Mouse (Mus musculus): ENCODE results near the gene Plekhm3. TPM values are rescaled to one million over a fixed set of nuclear protein-coding genes. Genes with fewer than 3 reads are reported as not detected.

Plekhm3 gene
- polyA plus RNA-seq, 1 experiment from 2014 or later, result 1.7 TPM

DNA sequence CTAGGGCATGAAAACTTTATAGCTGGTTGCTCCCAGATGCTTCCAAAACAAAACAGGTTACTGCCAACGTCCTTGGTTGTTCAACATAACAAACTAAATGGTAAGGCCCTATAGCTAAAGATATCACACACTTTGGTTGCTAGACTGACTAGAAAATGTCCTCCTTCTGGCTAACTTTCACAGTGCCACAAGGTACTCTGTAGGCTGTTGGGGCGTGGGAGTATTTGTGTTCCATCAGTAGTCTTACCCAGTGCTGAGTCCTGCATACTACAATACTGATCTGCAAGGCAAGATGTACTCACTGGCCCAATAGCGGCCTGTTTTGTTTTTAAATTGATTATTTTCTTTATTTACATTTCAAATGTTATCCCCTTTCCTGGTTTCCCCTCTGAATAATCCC lies 56.9 kb downstream of the Plekhm3 start:
- H3K36me3 ChIP-seq (replicated peaks), result no peaks in the 10 kb centered on the region
- no peaks in the 10 kb centered on the region for H3K4me1 ChIP-seq (replicated peaks)
- no peak overlapping the region for H3K9ac ChIP-seq
- no peaks in the 10 kb centered on the region for H3K9me3 ChIP-seq (replicated peaks)
- no peaks in the 10 kb centered on the region for H3K27me3 ChIP-seq
- no peak overlapping the region for H3K27ac ChIP-seq (replicated peaks)
- WGBS (ENCODE audit: insufficient replicate concordance), result 61% methylated on average over 3 of the region's 3 CpGs
- no peak overlapping the region for H3K4me3 ChIP-seq (replicated peaks)
- no peak overlapping the region for H3K4me2 ChIP-seq
- no peak for ATAC-seq (ENCODE audit: insufficient read depth)

DNA sequence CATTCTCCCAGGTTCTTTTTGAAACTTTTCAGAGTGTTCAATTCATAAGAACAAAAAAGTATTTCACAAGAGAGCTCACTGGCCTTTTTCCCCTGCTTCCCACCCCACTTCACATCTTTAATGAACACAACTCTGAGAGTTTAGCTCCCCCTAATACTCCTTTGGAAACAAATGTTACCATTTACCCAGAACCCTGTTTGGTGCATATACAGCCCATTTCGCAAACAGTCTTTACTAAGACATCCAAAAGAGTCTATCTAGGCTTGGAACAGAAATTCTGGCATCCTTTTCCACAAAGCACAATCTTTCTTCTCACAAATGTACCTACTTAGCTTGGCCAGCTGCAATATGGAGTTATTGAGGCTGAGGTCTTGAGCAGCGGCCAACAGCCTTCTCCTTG lies 59.1 kb downstream of the Plekhm3 start:
- no peaks in the 10 kb centered on the region for H3K27me3 ChIP-seq
- no peaks in the 10 kb centered on the region for H3K9me3 ChIP-seq (replicated peaks)
- no peak overlapping the region for H3K4me2 ChIP-seq
- WGBS (ENCODE audit: insufficient replicate concordance), result 80% methylated on average over 2 of the region's 2 CpGs
- no peak overlapping the region for H3K27ac ChIP-seq (replicated peaks)
- no peak overlapping the region for H3K9ac ChIP-seq
- no peak for ATAC-seq (ENCODE audit: insufficient read depth)
- no peak overlapping the region for H3K4me3 ChIP-seq (replicated peaks)
- H3K36me3 ChIP-seq (replicated peaks), result no peaks in the 10 kb centered on the region
- no peaks in the 10 kb centered on the region for H3K4me1 ChIP-seq (replicated peaks)

DNA sequence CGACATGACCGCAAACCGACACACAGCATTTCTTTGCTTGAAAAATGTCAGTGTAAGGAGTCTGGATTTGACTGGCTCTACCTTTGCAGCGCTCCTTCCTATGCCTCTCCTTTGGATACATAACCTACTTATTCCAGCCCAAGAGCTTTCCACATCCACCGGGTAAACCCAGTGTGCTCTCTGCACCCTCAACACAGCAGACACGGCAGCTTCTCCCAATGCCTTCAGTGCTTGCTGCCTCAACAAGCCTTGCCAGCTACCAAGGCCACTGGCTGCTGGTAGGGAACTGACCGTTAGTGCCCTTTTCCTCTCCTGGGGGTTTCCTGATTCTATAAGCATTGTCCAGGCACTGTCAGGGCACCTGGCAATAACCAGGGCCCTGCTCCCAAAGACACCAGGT lies 62.8 kb downstream of the Plekhm3 start:
- WGBS (ENCODE audit: insufficient replicate concordance), result 77% methylated on average over 7 of the region's 7 CpGs
- ATAC-seq (ENCODE audit: insufficient read depth), result no peak

DNA sequence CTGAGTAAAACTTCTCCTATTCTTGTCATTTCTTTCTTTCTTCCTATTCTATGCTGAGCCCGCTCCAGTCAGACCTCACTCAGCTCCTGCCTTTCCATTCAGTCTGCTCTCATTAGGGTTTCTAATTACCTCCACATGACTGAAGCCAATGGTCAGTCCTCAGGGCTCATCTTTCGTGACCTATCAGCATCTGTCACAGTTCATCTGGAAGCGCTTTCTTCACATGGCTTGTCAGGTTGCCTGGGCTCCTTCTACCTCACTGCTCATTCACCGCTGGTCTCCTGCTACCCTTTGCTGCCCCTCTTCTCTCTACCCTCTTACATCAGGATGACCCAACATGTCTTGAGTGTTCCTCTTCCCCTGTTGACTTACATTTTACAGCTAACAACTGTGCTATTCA lies 65.3 kb downstream of the Plekhm3 start:
- H3K36me3 ChIP-seq (replicated peaks), result no peaks in the 10 kb centered on the region
- no peaks in the 10 kb centered on the region for H3K9me3 ChIP-seq (replicated peaks)

More for the DNA sequence above, 62.8 kb downstream of the Plekhm3 start:
- H3K9ac ChIP-seq, result no peak overlapping the region
- H3K9me3 ChIP-seq (replicated peaks), result no peaks in the 10 kb centered on the region
- no peaks in the 10 kb centered on the region for H3K27me3 ChIP-seq
- no peaks in the 10 kb centered on the region for H3K36me3 ChIP-seq (replicated peaks)
- H3K27ac ChIP-seq (replicated peaks), result no peak overlapping the region
- H3K4me2 ChIP-seq, result no peak overlapping the region
- no peaks in the 10 kb centered on the region for H3K4me1 ChIP-seq (replicated peaks)
- H3K4me3 ChIP-seq (replicated peaks), result no peak overlapping the region

DNA sequence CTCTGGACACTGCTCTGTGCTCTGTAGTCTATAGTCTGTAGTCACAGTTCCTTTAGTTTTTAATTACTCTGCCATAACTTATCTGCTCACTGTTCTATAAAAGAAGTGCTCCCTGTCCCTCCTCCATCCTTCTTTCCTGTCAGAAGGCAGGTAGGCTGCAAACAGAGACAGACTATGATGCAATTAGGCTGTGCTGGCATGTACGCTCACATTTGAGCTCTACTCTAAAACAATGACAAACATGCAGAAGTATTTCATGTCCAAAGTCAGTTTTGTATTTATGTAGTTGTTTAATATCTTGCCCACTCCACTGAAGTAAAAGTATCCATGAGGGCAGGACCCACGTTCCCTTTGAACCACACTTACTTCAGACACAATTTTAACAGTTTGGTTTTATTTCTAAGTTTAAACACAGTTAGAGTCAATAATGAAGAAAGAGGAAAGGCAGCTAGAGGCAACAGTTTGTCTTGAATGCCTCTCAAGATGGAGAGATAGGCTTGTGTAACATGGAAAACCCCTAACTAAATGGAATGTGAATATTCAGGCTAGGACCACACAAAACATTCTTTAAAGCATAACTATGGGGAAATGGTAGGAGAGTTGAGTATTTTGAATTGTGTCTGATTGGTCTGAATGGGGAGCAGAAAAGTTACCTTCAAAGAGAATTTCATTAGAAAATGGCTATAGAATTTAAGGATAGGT lies 69.0 kb downstream of the Plekhm3 start:
- H3K4me3 ChIP-seq (replicated peaks), result no peak overlapping the region
- no peaks in the 10 kb centered on the region for H3K9me3 ChIP-seq (replicated peaks)
- no peaks in the 10 kb centered on the region for H3K36me3 ChIP-seq (replicated peaks)
- H3K27me3 ChIP-seq, result no peaks in the 10 kb centered on the region
- H3K4me2 ChIP-seq, result no peak overlapping the region
- H3K4me1 ChIP-seq (replicated peaks), result 0 out of 2 replicates have a peak, but pooled peaks cover 4% of the 10 kb centered on the region
- H3K9ac ChIP-seq, result no peak overlapping the region
- 62% methylated on average over 2 of the region's 2 CpGs for WGBS (ENCODE audit: insufficient replicate concordance)
- no peak overlapping the region for H3K27ac ChIP-seq (replicated peaks)
- ATAC-seq (ENCODE audit: insufficient read depth), result no peak

More for the DNA sequence above, 65.3 kb downstream of the Plekhm3 start:
- 86% methylated on average over 4 of the region's 4 CpGs for WGBS (ENCODE audit: insufficient replicate concordance)
- H3K9ac ChIP-seq, result no peak overlapping the region
- no peak for ATAC-seq (ENCODE audit: insufficient read depth)
- H3K4me3 ChIP-seq (replicated peaks), result no peak overlapping the region
- H3K27me3 ChIP-seq, result no peaks in the 10 kb centered on the region
- H3K27ac ChIP-seq (replicated peaks), result no peak overlapping the region
- no peak overlapping the region for H3K4me2 ChIP-seq
- no peaks in the 10 kb centered on the region for H3K4me1 ChIP-seq (replicated peaks)

DNA sequence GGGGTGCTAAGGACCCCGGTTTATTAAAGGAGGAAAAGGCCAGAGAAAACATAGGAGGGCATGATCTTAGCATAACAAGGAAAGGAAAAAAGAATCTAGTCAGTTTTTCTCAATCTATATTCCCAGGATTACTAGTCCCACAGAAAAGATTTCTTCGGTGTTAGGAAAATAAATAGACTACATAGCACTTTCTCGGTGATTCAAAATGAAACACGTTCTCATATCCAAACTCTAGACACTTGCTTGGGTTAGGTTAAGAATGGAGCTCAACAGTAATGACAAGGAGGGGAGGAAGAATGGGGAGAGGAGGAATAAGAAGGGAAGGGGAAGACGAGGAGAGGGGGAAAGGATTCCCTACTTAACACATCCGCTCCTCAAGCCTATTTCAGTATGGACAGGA lies 69.9 kb downstream of the Plekhm3 start:
- H3K4me3 ChIP-seq (replicated peaks), result no peak overlapping the region
- 0 out of 2 replicates have a peak, but pooled peaks cover 4% of the 10 kb centered on the region for H3K4me1 ChIP-seq (replicated peaks)
- H3K27me3 ChIP-seq, result no peaks in the 10 kb centered on the region
- H3K36me3 ChIP-seq (replicated peaks), result no peaks in the 10 kb centered on the region
- no peak overlapping the region for H3K27ac ChIP-seq (replicated peaks)
- 73% methylated on average over 6 of the region's 6 CpGs for WGBS (ENCODE audit: insufficient replicate concordance)
- no peak overlapping the region for H3K4me2 ChIP-seq
- no peak for ATAC-seq (ENCODE audit: insufficient read depth)
- no peak overlapping the region for H3K9ac ChIP-seq
- H3K9me3 ChIP-seq (replicated peaks), result no peaks in the 10 kb centered on the region

DNA sequence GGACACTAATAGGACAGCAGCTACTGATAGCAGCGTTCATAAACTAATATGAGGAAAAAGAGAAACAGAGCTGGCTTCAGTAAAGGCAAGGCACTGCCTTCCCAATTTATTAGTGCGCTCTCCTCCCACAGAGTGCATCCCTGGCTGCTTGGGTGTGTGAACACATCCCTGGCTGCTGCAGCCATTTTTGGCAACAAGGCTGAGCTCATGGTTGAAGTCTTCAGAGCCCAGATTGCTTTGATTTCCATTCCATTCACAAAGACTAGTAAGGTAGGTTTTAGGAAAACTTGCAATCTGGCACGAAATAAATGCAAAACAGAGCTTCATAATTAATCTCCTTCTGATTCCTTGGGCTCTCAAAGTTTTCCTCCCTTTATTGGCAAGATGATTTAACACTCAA lies 71.3 kb downstream of the Plekhm3 start:
- Histone ChIP-seq H3K27ac (replicated peaks) (no peak overlapping the region), H3K4me3 (replicated peaks) (no peak overlapping the region), H3K4me2 (no peak overlapping the region), H3K27me3 (no peaks in the 10 kb centered on the region), H3K9me3 (replicated peaks) (no peaks in the 10 kb centered on the region), H3K9ac (no peak overlapping the region), H3K4me1 (replicated peaks) (0 out of 2 replicates have a peak, but pooled peaks cover 4% of the 10 kb centered on the region), H3K36me3 (replicated peaks) (no peaks in the 10 kb centered on the region)
- 66% methylated on average over 3 of the region's 3 CpGs for WGBS (ENCODE audit: insufficient replicate concordance)
- ATAC-seq (ENCODE audit: insufficient read depth), result no peak

DNA sequence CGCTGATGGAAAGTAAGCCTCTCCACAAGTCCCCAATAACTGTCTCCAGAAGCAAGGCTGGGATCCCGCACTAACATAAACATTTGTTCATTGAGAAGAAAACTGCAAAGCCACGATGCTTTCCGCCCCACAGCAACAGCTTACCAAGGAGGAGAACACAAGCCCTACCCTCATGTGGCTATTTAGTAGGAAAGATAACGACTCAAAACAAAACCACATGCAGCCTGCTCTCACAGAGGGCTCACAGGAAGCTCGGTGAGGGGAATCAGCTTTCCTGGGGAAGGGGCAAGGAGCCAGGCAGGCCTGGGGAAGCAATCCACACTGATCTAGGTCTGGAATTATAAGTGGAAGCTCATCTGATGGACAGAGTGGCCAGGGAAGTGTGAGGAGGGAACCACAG lies 72.6 kb downstream of the Plekhm3 start:
- Histone ChIP-seq H3K27ac (replicated peaks) (no peak overlapping the region), H3K9ac (no peak overlapping the region)
- ATAC-seq (ENCODE audit: insufficient read depth), result no peak

DNA sequence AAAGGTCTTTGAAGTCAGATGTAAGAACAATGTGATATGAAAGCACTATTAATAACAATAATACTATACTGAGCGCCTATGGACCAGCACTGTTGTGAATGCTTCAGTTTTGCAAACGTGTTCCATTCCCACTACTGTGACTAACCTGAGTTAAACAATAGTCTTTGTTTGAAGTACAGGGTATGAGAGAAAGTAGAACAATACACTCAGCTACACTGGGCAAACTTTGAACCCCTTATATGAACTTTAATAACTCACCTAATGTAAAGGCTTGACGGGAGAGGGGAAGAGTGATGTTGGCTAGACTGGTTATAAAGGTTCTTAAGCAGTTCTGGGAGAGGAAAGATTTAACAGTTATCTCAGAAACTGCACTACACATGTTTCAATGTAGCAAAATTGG lies 76.0 kb downstream of the Plekhm3 start:
- Histone ChIP-seq H3K4me1 (replicated peaks) (0 out of 2 replicates have a peak, but pooled peaks cover 6% of the 10 kb centered on the region), H3K4me3 (replicated peaks) (no peak overlapping the region), H3K9ac (no peak overlapping the region), H3K9me3 (replicated peaks) (no peaks in the 10 kb centered on the region), H3K36me3 (replicated peaks) (no peaks in the 10 kb centered on the region), H3K4me2 (no peak overlapping the region), H3K27ac (replicated peaks) (no peak overlapping the region), H3K27me3 (no peaks in the 10 kb centered on the region)
- ATAC-seq (ENCODE audit: insufficient read depth), result no peak
- 75% methylated on average over 3 of the region's 3 CpGs for WGBS (ENCODE audit: insufficient replicate concordance)

More for the DNA sequence above, 72.6 kb downstream of the Plekhm3 start:
- WGBS (ENCODE audit: insufficient replicate concordance), result 25% methylated on average over 6 of the region's 6 CpGs
- Histone ChIP-seq H3K27me3 (no peaks in the 10 kb centered on the region), H3K36me3 (replicated peaks) (no peaks in the 10 kb centered on the region), H3K4me3 (replicated peaks) (no peak overlapping the region), H3K4me2 (no peak overlapping the region), H3K9me3 (replicated peaks) (no peaks in the 10 kb centered on the region), H3K4me1 (replicated peaks) (0 out of 2 replicates have a peak, but pooled peaks cover 4% of the 10 kb centered on the region)

DNA sequence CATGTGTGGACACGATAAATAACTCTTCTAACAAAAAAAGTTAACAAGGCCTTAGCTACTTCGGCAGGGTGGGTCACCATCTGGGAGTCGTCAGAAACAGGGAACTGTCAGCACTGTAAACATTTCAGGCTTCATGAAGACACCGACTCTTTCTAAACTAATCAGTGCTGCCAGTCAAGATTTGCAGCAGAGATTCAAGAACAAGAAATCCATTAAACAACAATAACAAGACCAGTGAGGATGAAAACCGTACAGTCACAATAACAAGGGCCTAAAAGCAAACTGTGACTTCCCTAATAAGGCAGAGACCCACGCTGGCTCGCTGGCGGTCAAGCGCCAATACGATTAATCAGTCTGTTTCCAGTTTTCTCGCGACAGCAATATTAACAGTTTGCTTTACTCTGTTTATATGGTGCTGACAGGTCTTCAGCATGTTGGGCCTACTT lies 77.8 kb downstream of the Plekhm3 start:
- 62% methylated on average over 12 of the region's 12 CpGs for WGBS (ENCODE audit: insufficient replicate concordance)
- no peak overlapping the region for H3K27ac ChIP-seq (replicated peaks)
- H3K4me1 ChIP-seq (replicated peaks), result 0 out of 2 replicates have a peak, but pooled peaks cover 2% of the 10 kb centered on the region
- no peak for ATAC-seq (ENCODE audit: insufficient read depth)
- no peaks in the 10 kb centered on the region for H3K9me3 ChIP-seq (replicated peaks)
- no peak overlapping the region for H3K4me2 ChIP-seq
- H3K9ac ChIP-seq, result no peak overlapping the region
- H3K4me3 ChIP-seq (replicated peaks), result no peak overlapping the region
- no peaks in the 10 kb centered on the region for H3K27me3 ChIP-seq
- H3K36me3 ChIP-seq (replicated peaks), result no peaks in the 10 kb centered on the region

DNA sequence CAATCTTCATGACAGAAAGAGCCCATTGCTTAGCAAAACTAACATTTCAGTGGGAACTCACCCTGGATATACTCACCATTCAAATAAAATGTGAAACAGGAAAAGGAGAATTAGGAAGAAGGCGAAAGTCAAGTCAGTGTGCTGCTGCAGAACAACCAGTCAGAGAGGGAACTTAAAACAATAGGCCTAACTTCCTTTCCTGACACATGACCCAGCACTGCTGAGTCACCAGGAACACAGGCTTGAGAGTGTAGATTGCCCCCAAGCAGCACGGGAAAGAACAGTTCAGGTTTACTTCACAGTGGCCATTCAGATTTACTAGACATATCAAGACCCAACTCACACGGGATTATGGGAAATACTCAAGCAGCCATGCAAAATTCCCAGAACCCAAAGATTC lies 80.3 kb downstream of the Plekhm3 start:
- H3K27me3 ChIP-seq, result no peaks in the 10 kb centered on the region
- no peaks in the 10 kb centered on the region for H3K9me3 ChIP-seq (replicated peaks)
- 0 out of 2 replicates have a peak, but pooled peaks cover 2% of the 10 kb centered on the region for H3K4me1 ChIP-seq (replicated peaks)
- WGBS (ENCODE audit: insufficient replicate concordance), result 23% methylated on average over 3 of the region's 3 CpGs
- H3K4me2 ChIP-seq, result no peak overlapping the region
- H3K27ac ChIP-seq (replicated peaks), result no peak overlapping the region; the same call in 1 of the 2 replicates
- no peaks in the 10 kb centered on the region for H3K36me3 ChIP-seq (replicated peaks)
- H3K4me3 ChIP-seq (replicated peaks), result no peak overlapping the region
- H3K9ac ChIP-seq, result no peak overlapping the region
- no peak for ATAC-seq (ENCODE audit: insufficient read depth)

Data from liver, embryonic 15.5 days (tissue).